Comparison of ENCODE assay signal across 9 mouse cellular contexts in the genomic region with DNA sequence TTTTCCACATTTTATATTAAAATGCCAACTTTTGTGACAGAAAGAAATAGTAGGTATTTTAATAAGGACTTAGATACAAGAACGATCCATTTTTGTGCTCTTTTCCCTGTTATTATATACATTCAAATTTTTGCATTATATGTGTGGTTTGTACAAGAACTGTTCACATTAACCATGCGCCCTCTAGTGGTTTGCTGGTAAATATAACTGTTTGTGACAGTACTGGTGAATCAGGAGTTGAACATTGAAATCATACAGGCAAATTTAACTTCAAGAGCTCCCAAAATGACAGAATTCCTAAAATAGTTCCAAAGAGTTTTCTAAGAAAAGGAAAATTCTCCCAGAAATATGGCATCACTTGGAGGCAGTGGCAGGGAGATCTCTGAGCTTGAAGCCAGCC. TPM values are rescaled to one million over a fixed set of nuclear protein-coding genes. Genes with fewer than 3 reads are reported as not detected.
DNase-seq lines count a peak whose midpoint lies in the region; ATAC-seq and TF ChIP-seq lines count a peak whose summit lies in the region.
"Had no signal": no experiment of that assay in that cellular context is flagged by ENCODE, and none has a peak within 500 bp of the region (broad histone marks: within the 10 kb centered on the region; RNA-seq: fewer than 3 reads in every experiment).

No protein-coding gene starts in this region.

- intact Hi-C loops in gastrocnemius, postnatal 36 days (cut with DNase I), result no loop called here

- no peak overlapping the region for H3K4me2 ChIP-seq in liver, embryonic 14.5 days (ENCODE audit: low read depth)
- H3K4me2 ChIP-seq in liver, embryonic 11.5 days, result no peak overlapping the region
- no peak overlapping the region for H3K4me2 ChIP-seq in embryonic facial prominence, embryonic 14.5 days (ENCODE audit: low read depth, low read length)
- H3K4me2 ChIP-seq: neural tube, embryonic 12.5 days had no signal

- in situ Hi-C loops in ES-E14 (cut with MboI; ENCODE audit: low sequenced_read_pairs in 2 of 2, unreplicated experiment in 2 of 2), result no loop called here

- no peak overlapping the region for H3K9ac ChIP-seq in liver, embryonic 14.5 days (replicated peaks)
- H3K9ac ChIP-seq in liver, embryonic 11.5 days (ENCODE audit: low read depth, low read length), result no peak overlapping the region
- H3K9ac ChIP-seq in ES-E14 (ENCODE audit: insufficient read depth, low read depth, low read length, poor library complexity, severe bottlenecking), result no peak overlapping the region
- H3K9ac ChIP-seq in embryonic facial prominence, embryonic 14.5 days (ENCODE audit: low read depth, low read length), result no peak overlapping the region
- H3K9ac ChIP-seq: neural tube, embryonic 12.5 days had no signal

- no peaks in the 10 kb centered on the region for H3K27me3 ChIP-seq in liver, embryonic 14.5 days (ENCODE audit: control insufficient read depth, insufficient read depth, low read length)
- no peaks in the 10 kb centered on the region for H3K27me3 ChIP-seq in liver, embryonic 11.5 days (replicated peaks; ENCODE audit: control insufficient read depth, insufficient read depth, low read length)
- no peaks in the 10 kb centered on the region for H3K27me3 ChIP-seq in embryonic facial prominence, embryonic 14.5 days (replicated peaks; ENCODE audit: control insufficient read depth, insufficient read depth, low read length)
- H3K27me3 ChIP-seq: neural tube, embryonic 12.5 days had no signal

- H3K36me3 ChIP-seq in liver, embryonic 14.5 days (replicated peaks; ENCODE audit: control insufficient read depth, insufficient read depth, low read depth), result no peaks in the 10 kb centered on the region
- no peaks in the 10 kb centered on the region for H3K36me3 ChIP-seq in liver, embryonic 11.5 days (ENCODE audit: control insufficient read depth, insufficient read depth, low read length)
- no peaks in the 10 kb centered on the region for H3K36me3 ChIP-seq in ES-E14 (ENCODE audit: control insufficient read depth, insufficient read depth, low read length, poor library complexity, severe bottlenecking)
- no peaks in the 10 kb centered on the region for H3K36me3 ChIP-seq in embryonic facial prominence, embryonic 14.5 days (ENCODE audit: control insufficient read depth, insufficient read depth, low read length)
- H3K36me3 ChIP-seq: neural tube, embryonic 12.5 days had no signal

- peaks cover 0 to 9% of the 10 kb centered on the region in 2 experiments; a peak in 2 of 4 replicates for H3K4me1 ChIP-seq in liver, embryonic 14.5 days (replicated peaks; ENCODE audit: control insufficient read depth in 2 of 2, insufficient read depth in 2 of 2, low read length in 1 of 2)
- no peaks in the 10 kb centered on the region for H3K4me1 ChIP-seq in liver, embryonic 11.5 days (replicated peaks; ENCODE audit: control insufficient read depth, insufficient read depth, low read length)
- peaks cover 0 to 6% of the 10 kb centered on the region in 2 experiments; a peak in 1 of 4 replicates for H3K4me1 ChIP-seq in ES-E14 (ENCODE audit: control insufficient read depth in 2 of 2, insufficient read depth in 2 of 2, low read length in 2 of 2, poor library complexity in 1 of 2)
- peaks cover 4% of the 10 kb centered on the region; the same call in 1 of the 2 replicates for H3K4me1 ChIP-seq in embryonic facial prominence, embryonic 14.5 days (ENCODE audit: control insufficient read depth, insufficient read depth, low read length)

- 1% methylated on average over 2 of the region's 2 CpGs for WGBS in liver, embryonic 14.5 days (ENCODE audit: insufficient replicate concordance)
- WGBS in liver, embryonic 11.5 days, result 2% methylated on average over 2 of the region's 2 CpGs
- 6% methylated on average over 2 of the region's 2 CpGs for WGBS in embryonic facial prominence, embryonic 14.5 days

- H3K27ac ChIP-seq in liver, embryonic 14.5 days, result no peak overlapping the region
- H3K27ac ChIP-seq in liver, embryonic 11.5 days (ENCODE audit: low read depth, low read length), result no peak overlapping the region
- H3K27ac ChIP-seq in ES-E14 (ENCODE audit: insufficient read depth, low read depth, low read length, poor library complexity, severe bottlenecking), result no peak overlapping the region
- H3K27ac ChIP-seq in embryonic facial prominence, embryonic 14.5 days (replicated peaks; ENCODE audit: low read depth, low read length), result no peak overlapping the region
- H3K27ac ChIP-seq: neural tube, embryonic 12.5 days had no signal

- peak; percentile 40 for DNase-seq in gastrocnemius, adult 18-20 months (ENCODE audit: low spot score)
- no peak for DNase-seq in gastrocnemius, postnatal 36 days
- peak; percentile 20 to 37 (median 36) for DNase-seq in liver, embryonic 14.5 days (ENCODE audit: low read depth in 3 of 3, low spot score in 3 of 3)
- no peak for DNase-seq in liver, embryonic 11.5 days (ENCODE audit: low spot score)
- DNase-seq in ES-E14 (ENCODE audit: low read depth, low spot score), result peak; percentile 28
- DNase-seq in embryonic facial prominence, embryonic 14.5 days (ENCODE audit: low spot score), result peak; percentile 85
- DNase-seq in retina, postnatal 7 days (ENCODE audit: low read depth, low spot score), result peak; percentile 32
- no peak for DNase-seq in spleen, adult 12 weeks (ENCODE audit: low spot score)

- TF ChIP-seq EP300 in liver, embryonic 14.5 days (IDR thresholded peaks at IDR 0.05; ENCODE audit: low read depth), result no peak

- ATAC-seq in liver, embryonic 14.5 days (ENCODE audit: insufficient read depth), result no peak
- no peak for ATAC-seq in liver, embryonic 11.5 days (replicated peaks; ENCODE audit: low FRiP score)
- ATAC-seq in embryonic facial prominence, embryonic 14.5 days (ENCODE audit: low read depth), result no peak

- H3K9me3 ChIP-seq in liver, embryonic 14.5 days (ENCODE audit: control insufficient read depth, low read length), result no peaks in the 10 kb centered on the region
- no peaks in the 10 kb centered on the region for H3K9me3 ChIP-seq in liver, embryonic 11.5 days (ENCODE audit: control insufficient read depth, low read length)
- no peaks in the 10 kb centered on the region for H3K9me3 ChIP-seq in ES-E14 (ENCODE audit: control insufficient read depth, insufficient read depth, low read depth, low read length)
- no peaks in the 10 kb centered on the region for H3K9me3 ChIP-seq in embryonic facial prominence, embryonic 14.5 days (ENCODE audit: control insufficient read depth, low read length)
- H3K9me3 ChIP-seq: neural tube, embryonic 12.5 days had no signal

- peak; percentile 60; the same call in 1 of the 2 replicates for TF ChIP-seq CTCF in liver, embryonic 14.5 days (IDR thresholded peaks at IDR 0.05; ENCODE audit: low read depth)

- no peak overlapping the region for H3K4me3 ChIP-seq in liver, embryonic 14.5 days (ENCODE audit: insufficient read depth in 1 of 2, low read depth in 2 of 2, low read length in 2 of 2)
- H3K4me3 ChIP-seq in liver, embryonic 11.5 days (ENCODE audit: low read depth, low read length), result no peak overlapping the region
- H3K4me3 ChIP-seq in ES-E14 (ENCODE audit: insufficient read depth in 1 of 2, low read depth in 1 of 2, low read length in 2 of 2, poor library complexity in 1 of 2, severe bottlenecking in 1 of 2), result no peak overlapping the region
- H3K4me3 ChIP-seq in embryonic facial prominence, embryonic 14.5 days (ENCODE audit: low read depth, low read length), result no peak overlapping the region
- H3K4me3 ChIP-seq: neural tube, embryonic 12.5 days had no signal

TF ChIP-seq in ES-E14, 5 proteins besides CTCF, POLR2A, EP300 and RAD21:
- TF ChIP-seq MAFK (IDR thresholded peaks at IDR 0.05; ENCODE audit: insufficient read depth, low read depth, low read length), result no peak
- no peak for TF ChIP-seq ZC3H11A (IDR thresholded peaks at IDR 0.05; ENCODE audit: borderline replicate concordance, low read depth, low read length)

RNA-seq across cellular contexts. Expression of a gene that starts 1.9 kb away (rescaled TPM):
- total RNA-seq in gastrocnemius, adult 18-20 months (2021), result under 1 TPM in 1 of 2 experiments, not detected in 1; 0.21 TPM
- not detected for total RNA-seq in gastrocnemius, postnatal 36 days (2021)
- polyA plus RNA-seq in liver, embryonic 14.5 days (2012; rRNA removed), result 0.03 and 0.06 TPM in 2 replicates
- not detected in 2 replicates for polyA plus RNA-seq in liver, embryonic 14.5 days (2014; fragmentation: Nextera tagmentation; extraction: Ambion mirVana)
- polyA plus RNA-seq in liver, embryonic 11.5 days (2014; fragmentation: Nextera tagmentation; extraction: Ambion mirVana), result 0.07 and 0.22 TPM in 2 replicates
- total RNA-seq in ES-E14 (2012; rRNA removed), result 0.18 and 0.37 TPM in 2 replicates
- 0.35 and 0.86 TPM in 2 replicates for polyA plus RNA-seq in embryonic facial prominence, embryonic 14.5 days (2014; fragmentation: Nextera tagmentation; extraction: Ambion mirVana)

RNA-seq across cellular contexts. Expression of a gene that starts 2.0 kb away (rescaled TPM):
- total RNA-seq in gastrocnemius, adult 18-20 months (2021), result 10 to 100 TPM; 19.5 to 20.8 TPM
- total RNA-seq in gastrocnemius, postnatal 36 days (2021), result 10 to 100 TPM; 16.3 to 17.8 TPM
- polyA plus RNA-seq in liver, embryonic 14.5 days (2012; rRNA removed), result 3.2 and 4.4 TPM in 2 replicates
- polyA plus RNA-seq in liver, embryonic 14.5 days (2014; fragmentation: Nextera tagmentation; extraction: Ambion mirVana), result 10.7 and 11.8 TPM in 2 replicates
- polyA plus RNA-seq in liver, embryonic 11.5 days (2014; fragmentation: Nextera tagmentation; extraction: Ambion mirVana), result 27.0 and 29.8 TPM in 2 replicates
- total RNA-seq in ES-E14 (2012; rRNA removed), result 34.2 and 39.1 TPM in 2 replicates
- polyA plus RNA-seq in embryonic facial prominence, embryonic 14.5 days (2014; fragmentation: Nextera tagmentation; extraction: Ambion mirVana), result 24.8 and 28.2 TPM in 2 replicates

Comparison
In these comparisons a context has a peak if more than half of its experiments do, and no peak if none do; other contexts are left out.
1. DNase-seq: peak in gastrocnemius, adult 18-20 months (single experiment), liver, embryonic 14.5 days (3 of 3), ES-E14 (single experiment), embryonic facial prominence, embryonic 14.5 days (single experiment) and retina, postnatal 7 days (single experiment); none in gastrocnemius, postnatal 36 days (0 of 2), liver, embryonic 11.5 days (single experiment) and spleen, adult 12 weeks (single experiment).